Comparison of ENCODE assay signal across 8 mouse cellular contexts in the genomic region with DNA sequence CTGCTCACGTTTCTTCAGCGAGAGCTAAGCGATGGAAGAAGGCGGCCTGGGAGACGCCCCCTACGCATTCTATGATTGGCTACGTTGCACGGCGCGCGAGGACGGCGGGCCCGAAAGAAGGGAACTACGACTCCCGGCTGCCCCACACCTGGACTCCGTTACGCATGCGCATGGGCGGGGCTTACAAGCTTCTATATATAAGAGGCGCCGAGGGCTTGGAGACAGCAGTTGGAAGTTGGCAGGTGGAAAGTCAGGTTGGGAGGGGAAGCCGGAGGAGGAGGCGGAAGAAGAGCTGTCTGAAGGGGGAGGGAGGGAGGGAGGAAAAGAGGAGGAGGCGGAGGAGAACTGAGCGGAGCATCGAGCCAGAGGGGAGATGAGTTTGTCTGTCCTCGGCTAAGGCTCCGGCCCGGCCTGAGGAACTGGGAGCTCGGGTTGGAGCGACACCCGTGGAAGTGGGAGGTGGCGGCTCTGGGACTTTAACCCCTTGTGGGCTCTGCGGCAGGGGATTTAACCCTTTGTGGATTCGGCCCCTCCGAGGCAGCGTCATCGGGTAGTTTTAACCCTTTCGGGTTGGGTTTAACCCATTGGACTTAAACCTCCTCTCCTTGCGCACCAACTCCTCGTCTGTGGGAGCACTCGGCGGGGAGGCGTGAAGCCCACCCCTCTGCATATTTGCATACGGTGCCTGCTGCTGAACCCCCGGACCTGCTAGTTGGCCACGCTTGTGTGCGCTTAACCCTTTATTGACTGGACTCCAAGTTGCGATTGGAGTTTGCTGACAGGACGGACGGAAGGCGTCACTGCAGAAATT. TPM values are rescaled to one million over a fixed set of nuclear protein-coding genes. Genes with fewer than 3 reads are reported as not detected.
A peak's percentile ranks its signal among the peaks of the same experiment; 100 is the strongest.
DNase-seq lines count a peak whose midpoint lies in the region; ATAC-seq lines count a peak whose summit lies in the region.

Gene Hexim1 (plus strand): TSS at position 224 of the 811 bp plus-strand sequence.

- peak within 1 kb of the TSS; percentile 73 for H3K9ac ChIP-seq in hindbrain, embryonic 15.5 days

- peak; percentile 100 for DNase-seq in T-cell, adult 2 months (ENCODE audit: low spot score)
- DNase-seq in cerebellum, postnatal 36 days: peak; percentile 99 to 100
- DNase-seq in frontal cortex, postnatal 36 days (ENCODE audit: low spot score in 2 of 2): peak; percentile 99 to 100
- DNase-seq in left cerebral cortex, adult 18-20 months (ENCODE audit: low spot score in 2 of 2): peak; percentile 99
- DNase-seq in right cerebral cortex, adult 18-20 months: peak; percentile 100
- DNase-seq in urinary bladder, postnatal 10 days (ENCODE audit: low spot score): peak; percentile 99

- peaks cover 46% of the 10 kb centered on the region for H3K4me1 ChIP-seq in hindbrain, embryonic 15.5 days (replicated peaks)

- H3K4me2 ChIP-seq in hindbrain, embryonic 15.5 days: peak within 1 kb of the TSS; percentile 75

- H3K27me3 ChIP-seq in hindbrain, embryonic 15.5 days: peaks cover 20% of the 10 kb centered on the region

- no peaks in the 10 kb centered on the region for H3K36me3 ChIP-seq in hindbrain, embryonic 15.5 days
- H3K36me3 ChIP-seq in macrophage (ENCODE audit: inconsistent target): no peaks in the 10 kb centered on the region

- peak within 1 kb of the TSS; percentile 57 for H3K4me3 ChIP-seq in hindbrain, embryonic 15.5 days
- H3K4me3 ChIP-seq in macrophage (ENCODE audit: inconsistent target): peak within 1 kb of the TSS; percentile 80

- peak; percentile 96 for ATAC-seq in hindbrain, embryonic 15.5 days (ENCODE audit: low FRiP score, low read depth)

- H3K79me2 ChIP-seq in macrophage (ENCODE audit: inconsistent target): peaks cover 29% of the 10 kb centered on the region; the same call in 1 of the 2 replicates

- under 1% methylated on average over 53 of the region's 53 CpGs for WGBS in hindbrain, embryonic 15.5 days
- WGBS in macrophage (ENCODE audit: missing documents): 1% methylated on average over 53 of the region's 53 CpGs

- no peaks in the 10 kb centered on the region for H3K9me3 ChIP-seq in hindbrain, embryonic 15.5 days

- peak within 1 kb of the TSS; percentile 92 for H3K27ac ChIP-seq in hindbrain, embryonic 15.5 days (replicated peaks)
- H3K27ac ChIP-seq in macrophage: peak within 1 kb of the TSS; percentile 95

RNA-seq across cellular contexts. Expression of gene Hexim1, which starts in this region (rescaled TPM):
- polyA plus RNA-seq in hindbrain, embryonic 15.5 days (2015; fragmentation: Nextera tagmentation; extraction: Ambion mirVana): 3.7 and 3.9 TPM in 2 replicates
- 10 to 100 TPM; 42.6 to 52.8 TPM for total RNA-seq in left cerebral cortex, adult 18-20 months (2021)
- 10 to 100 TPM in 22 of 26 experiments, 1 to 10 TPM in 4; 5.4 to 44.3 (median 19.7) TPM for total RNA-seq in macrophage (2018; cell fraction: chromatin; rRNA removed)
- total RNA-seq in macrophage (2018; cell fraction: cytosol; rRNA removed): 10 to 100 TPM; 18.2 to 47.9 (median 36.2) TPM
- 10 to 100 TPM; 13.7 to 81.3 (median 44.7) TPM for total RNA-seq in macrophage (2018; cell fraction: nucleus; rRNA removed)
- 18.5 to 31.2 TPM (median 23.4 TPM) in 3 replicates for polyA plus RNA-seq in macrophage (2018)

Comparison
In these comparisons a context has a peak if more than half of its experiments do, and no peak if none do; other contexts are left out.
1. Peak in every context shown above with its lines: DNase-seq, ATAC-seq, H3K4me3 ChIP-seq and H3K27ac ChIP-seq.